Mouse (Mus musculus) limb, embryonic 15.5 days (tissue): Measurements from ENCODE around the gene Optc. TPM values are rescaled to one million over a fixed set of nuclear protein-coding genes. Genes with fewer than 3 reads are reported as not detected.

Source experiments
- ATAC-seq: fragments of 200-750 bp; cut with Nextera tagmentation; 2 replicates; pipeline ENCODE4 v1.8.0; 2017; ENCODE audit warnings: low read depth, moderate TSS enrichment; ENCODE audit not compliant: insufficient number of reproducible peaks, low FRiP score, low TSS enrichment
- H3K27ac ChIP-seq: fragments of 300-500 bp; sonication (generic); 2 replicates; pipeline ENCODE4 v1.5.1; 2015; ENCODE audit warnings: moderate library complexity, mild to moderate bottlenecking, inconsistent platforms
- H3K27me3 ChIP-seq: fragments of 300-500 bp; sonication (generic); 2 replicates; pipeline ENCODE4 v1.6.1; 2015; ENCODE audit warnings: inconsistent platforms
- H3K36me3 ChIP-seq: fragments of 300-500 bp; sonication (generic); 2 replicates; pipeline ENCODE4 v1.6.1; 2015; ENCODE audit warnings: inconsistent platforms
- H3K4me1 ChIP-seq: fragments of 300-500 bp; sonication (generic); 2 replicates; pipeline ENCODE4 v1.6.1; 2015; ENCODE audit warnings: inconsistent platforms
- H3K4me2 ChIP-seq: fragments of 300-500 bp; sonication (generic); 2 replicates; pipeline ENCODE4 v1.6.1; 2015; ENCODE audit warnings: mild to moderate bottlenecking, inconsistent platforms
- H3K4me3 ChIP-seq: fragments of 300-500 bp; sonication (generic); 2 replicates; pipeline ENCODE4 v1.5.1; 2015; ENCODE audit warnings: mild to moderate bottlenecking, inconsistent platforms
- H3K9ac ChIP-seq: fragments of 300-500 bp; sonication (generic); 2 replicates; pipeline ENCODE4 v1.6.1; 2015; ENCODE audit warnings: inconsistent platforms
- H3K9me3 ChIP-seq: fragments of 300-500 bp; sonication (generic); 2 replicates; pipeline ENCODE4 v1.6.1; 2016; ENCODE audit warnings: inconsistent platforms
- WGBS: fragments of 180-500 bp; shearing (Covaris S2); methylation state at CpG from one replicate; pipeline ENCODE4 v1.1.7; 2015; 5-methylcytosine and 5-hydroxymethylcytosine counted together
- polyA plus RNA-seq: library from polyadenylated mRNA; unstranded; fragments of >200 nt; fragmentation: Nextera tagmentation; extraction: Ambion mirVana; gene quantifications from 2 replicates; pipeline ENCODE4 v1.2.1, GENCODE M21; 2015

The Optc gene
- polyA plus RNA-seq, 1 experiment from 2014 or later: 0.83 TPM

DNA sequence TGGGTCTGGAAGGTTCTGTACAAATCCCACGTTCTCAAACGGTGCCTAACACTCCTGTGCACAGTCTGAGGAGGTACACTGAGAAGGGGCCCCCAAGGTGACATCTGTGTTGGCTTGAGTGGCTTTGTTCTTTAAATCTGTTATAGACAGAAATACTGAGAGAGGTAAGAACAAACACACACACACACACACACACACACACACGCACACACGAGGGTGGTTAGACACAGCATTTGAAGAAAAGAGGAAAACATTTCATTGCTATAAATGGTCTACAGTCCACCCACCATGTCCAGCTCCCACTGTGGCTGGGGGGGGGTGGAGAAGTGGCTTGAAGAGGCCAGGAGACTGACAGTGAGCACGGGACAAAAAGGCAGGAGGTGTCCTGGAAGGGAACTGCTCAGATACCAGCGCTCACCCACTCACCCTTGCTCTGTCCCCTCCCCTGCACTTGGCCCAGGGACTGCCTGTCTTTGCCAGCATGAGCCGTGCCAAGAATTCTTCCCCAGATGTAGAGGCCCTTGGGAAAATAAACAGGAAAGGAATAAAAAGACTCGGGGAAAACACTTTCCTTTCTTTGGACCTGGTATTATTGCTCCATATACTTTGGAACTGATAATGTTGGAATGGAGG lies 8.0 kb upstream of the Optc start:
- Histone ChIP-seq H3K9me3 (no peaks in the 10 kb centered on the region), H3K36me3 (no peaks in the 10 kb centered on the region), H3K4me1 (peaks cover 54% of the 10 kb centered on the region), H3K4me3 (no peak overlapping the region), H3K9ac (no peak overlapping the region), H3K27ac (peak overlapping the region; percentile 33; the same call in 1 of the 2 replicates), H3K4me2 (0 out of 2 replicates have a peak overlapping the region, but pooled peaks have one; percentile 7), H3K27me3 (no peaks in the 10 kb centered on the region)
- no peak; the same call in 1 of the 2 replicates for ATAC-seq
- WGBS: 39% methylated on average over 8 of the region's 8 CpGs

- WGBS: 85% methylated on average over 13 of the region's 13 CpGs
- H3K9me3 ChIP-seq: no peaks in the 10 kb centered on the region
- ATAC-seq: no peak
- no peak overlapping the region for H3K9ac ChIP-seq
- H3K4me2 ChIP-seq: no peak overlapping the region
- no peak overlapping the region for H3K4me3 ChIP-seq
- H3K4me1 ChIP-seq: peaks cover 47% of the 10 kb centered on the region
- H3K36me3 ChIP-seq: no peaks in the 10 kb centered on the region
- H3K27ac ChIP-seq: no peak overlapping the region
- H3K27me3 ChIP-seq: no peaks in the 10 kb centered on the region
Measured at GRCm38 (mm10) chr1:133915115-133915514, 7.3 kb upstream of the Optc start.

DNA sequence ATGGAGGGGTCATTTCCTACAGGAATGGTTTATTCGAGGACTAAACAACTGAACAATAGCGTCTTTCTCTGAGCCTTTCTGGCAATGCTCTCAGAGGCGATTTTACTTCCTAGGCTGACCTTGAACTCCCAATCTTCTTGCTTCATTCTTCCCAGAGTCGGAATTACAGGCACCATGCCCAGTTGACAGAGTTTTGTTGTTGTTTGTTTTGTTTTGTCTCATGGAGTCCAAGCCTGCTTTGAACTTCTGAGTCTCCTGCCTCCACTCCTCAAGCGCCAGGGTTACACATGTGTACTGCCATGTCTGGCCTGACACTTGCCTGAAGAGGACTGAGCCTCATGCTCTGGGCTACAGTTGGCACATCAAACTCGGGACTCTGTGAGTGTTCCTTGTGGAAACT lies 5.2 kb upstream of the Optc start:
- 73% methylated on average over 6 of the region's 6 CpGs for WGBS
- Histone ChIP-seq H3K27ac (no peak overlapping the region), H3K9me3 (no peaks in the 10 kb centered on the region), H3K4me3 (no peak overlapping the region), H3K4me2 (no peak overlapping the region), H3K9ac (no peak overlapping the region), H3K36me3 (no peaks in the 10 kb centered on the region), H3K4me1 (peaks cover 50% of the 10 kb centered on the region), H3K27me3 (no peaks in the 10 kb centered on the region)
- no peak for ATAC-seq

DNA sequence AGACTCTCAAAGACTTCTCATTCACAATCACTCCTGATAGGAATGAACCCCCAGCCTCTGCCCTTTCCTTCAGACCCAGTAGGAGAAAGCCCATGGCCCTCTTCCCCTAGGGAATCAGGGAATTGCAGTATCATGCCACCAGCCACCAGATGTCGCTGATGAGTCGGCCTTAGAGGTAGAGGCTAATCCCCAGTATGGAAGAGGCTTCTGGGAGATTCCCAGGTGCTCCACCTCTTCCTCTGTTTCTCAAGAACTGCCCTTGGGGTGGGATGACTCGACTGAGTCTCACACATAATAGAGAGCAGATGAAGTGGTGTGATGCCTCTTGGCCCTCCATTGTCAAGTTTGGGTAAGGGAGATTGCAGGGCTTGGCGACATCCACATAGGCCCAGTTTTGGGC lies 3.7 kb upstream of the Optc start:
- no peak for ATAC-seq
- H3K4me3 ChIP-seq: no peak overlapping the region
- no peak overlapping the region for H3K27ac ChIP-seq
- H3K27me3 ChIP-seq: peaks cover 8% of the 10 kb centered on the region; the same call in 1 of the 2 replicates
- no peak overlapping the region for H3K9ac ChIP-seq
- peaks cover 48% of the 10 kb centered on the region for H3K4me1 ChIP-seq
- no peak overlapping the region for H3K4me2 ChIP-seq
- H3K9me3 ChIP-seq: no peaks in the 10 kb centered on the region
- H3K36me3 ChIP-seq: no peaks in the 10 kb centered on the region
- WGBS: 24% methylated on average over 4 of the region's 4 CpGs

- peaks cover 9% of the 10 kb centered on the region; the same call in 1 of the 2 replicates for H3K27me3 ChIP-seq
- WGBS: 51% methylated on average over 4 of the region's 4 CpGs
- no peak overlapping the region for H3K4me2 ChIP-seq
- no peak overlapping the region for H3K27ac ChIP-seq
- H3K9me3 ChIP-seq: no peaks in the 10 kb centered on the region
- H3K36me3 ChIP-seq: no peaks in the 10 kb centered on the region
- ATAC-seq: no peak
- no peak overlapping the region for H3K9ac ChIP-seq
- peaks cover 47% of the 10 kb centered on the region for H3K4me1 ChIP-seq
- H3K4me3 ChIP-seq: no peak overlapping the region
Measured at GRCm38 (mm10) chr1:133911008-133911407, 3.2 kb upstream of the Optc start.

GRCm38 (mm10) chr1:133910108-133910507 lies 2.3 kb upstream of the Optc start:
- WGBS: 76% methylated on average over 7 of the region's 7 CpGs
- Histone ChIP-seq H3K4me2 (no peak overlapping the region), H3K9me3 (no peaks in the 10 kb centered on the region), H3K4me1 (peaks cover 38% of the 10 kb centered on the region), H3K4me3 (no peak overlapping the region), H3K27ac (no peak overlapping the region), H3K36me3 (no peaks in the 10 kb centered on the region), H3K9ac (no peak overlapping the region), H3K27me3 (peaks cover 9% of the 10 kb centered on the region; the same call in 1 of the 2 replicates)
- no peak for ATAC-seq

DNA sequence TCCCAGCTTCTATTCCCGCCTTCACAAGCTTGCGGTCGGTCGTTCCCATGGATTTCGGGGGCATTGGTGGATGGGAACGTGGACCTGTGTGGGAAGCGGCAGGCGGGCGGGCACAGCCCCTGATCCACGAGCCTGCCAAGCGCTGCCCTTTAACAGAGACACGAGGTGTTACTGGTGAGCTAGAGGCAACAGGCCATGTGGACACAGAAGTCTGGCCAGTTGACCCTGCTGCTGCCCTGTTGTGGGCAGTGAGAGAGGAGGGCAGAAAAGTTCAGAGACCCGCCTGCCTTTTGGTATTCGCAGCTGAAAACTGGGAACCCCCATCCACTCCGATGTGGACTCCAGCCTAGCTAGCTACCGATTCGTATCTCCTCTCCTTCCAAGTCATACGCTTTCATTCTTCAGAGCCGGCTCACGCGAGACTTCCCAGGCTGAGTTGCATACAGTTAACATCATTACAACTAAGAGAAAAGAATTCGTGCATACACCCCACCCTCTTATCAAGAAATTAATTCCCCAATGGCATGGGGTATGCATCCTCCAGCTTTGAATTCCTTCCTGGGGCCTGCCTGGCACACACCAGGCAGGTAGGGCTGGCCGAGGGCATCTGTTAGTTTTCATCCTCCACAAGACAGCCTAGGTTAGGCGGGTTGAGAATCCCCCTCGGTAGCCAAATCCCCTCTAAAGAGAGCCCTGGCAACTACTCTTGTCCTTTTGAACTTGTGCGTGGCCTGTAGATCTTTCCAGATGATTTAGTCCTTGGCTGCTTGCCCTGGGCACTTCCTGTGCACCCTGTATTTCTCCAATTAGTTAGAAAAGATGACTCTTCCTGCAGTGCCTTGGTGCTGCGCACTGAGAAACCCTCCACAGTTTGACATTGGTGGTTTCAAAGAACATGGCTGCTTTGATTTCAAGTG lies 1.1 kb upstream of the Optc start:
- 9% methylated on average over 27 of the region's 27 CpGs for WGBS
- H3K4me2 ChIP-seq: peak overlapping the region; percentile 92
- H3K27me3 ChIP-seq: peaks cover 9% of the 10 kb centered on the region; the same call in 1 of the 2 replicates
- no peak for ATAC-seq
- peaks cover 32% of the 10 kb centered on the region for H3K4me1 ChIP-seq
- peak overlapping the region; percentile 74 for H3K27ac ChIP-seq
- H3K36me3 ChIP-seq: no peaks in the 10 kb centered on the region
- no peaks in the 10 kb centered on the region for H3K9me3 ChIP-seq
- peak overlapping the region; percentile 43; the same call in 1 of the 2 replicates for H3K9ac ChIP-seq
- peak overlapping the region; percentile 41 for H3K4me3 ChIP-seq

GRCm38 (mm10) chr1:133906420-133906819 lies 1.4 kb downstream of the Optc start:
- Histone ChIP-seq H3K36me3 (no peaks in the 10 kb centered on the region), H3K4me1 (peaks cover 32% of the 10 kb centered on the region), H3K27ac (no peak overlapping the region), H3K27me3 (peaks cover 9% of the 10 kb centered on the region; the same call in 1 of the 2 replicates), H3K4me3 (no peak overlapping the region), H3K4me2 (no peak overlapping the region), H3K9ac (no peak overlapping the region), H3K9me3 (no peaks in the 10 kb centered on the region)
- WGBS: 27% methylated on average over 12 of the region's 12 CpGs
- no peak for ATAC-seq

DNA sequence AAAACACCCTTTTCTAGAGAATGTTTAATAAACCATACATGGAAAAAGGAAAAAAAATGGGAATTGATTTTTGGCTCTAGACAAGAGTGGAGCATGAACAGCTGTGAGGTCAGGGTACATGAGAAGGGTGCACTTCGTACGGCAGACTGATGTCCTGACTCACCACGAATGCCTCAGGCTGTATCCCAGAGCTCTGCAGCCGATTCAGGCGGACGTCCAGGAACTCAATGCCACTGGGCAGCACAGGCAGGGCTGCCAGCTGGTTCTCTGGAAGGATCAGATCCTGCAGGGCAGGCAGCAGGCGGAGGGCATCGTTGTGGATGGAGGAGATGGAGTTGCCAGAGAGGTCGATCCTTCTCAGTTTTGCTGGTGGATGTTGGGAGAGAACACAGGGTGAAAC lies 7.0 kb downstream of the Optc start:
- Histone ChIP-seq H3K4me3 (no peak overlapping the region), H3K27me3 (no peaks in the 10 kb centered on the region), H3K9me3 (no peaks in the 10 kb centered on the region), H3K4me1 (peaks cover 7% of the 10 kb centered on the region; the same call in 1 of the 2 replicates), H3K27ac (no peak overlapping the region), H3K9ac (no peak overlapping the region), H3K36me3 (no peaks in the 10 kb centered on the region), H3K4me2 (no peak overlapping the region)
- ATAC-seq: no peak
- WGBS: 72% methylated on average over 9 of the region's 9 CpGs

GRCm38 (mm10) chr1:133899043-133899542 lies 8.7 kb downstream of the Optc start:
- Histone ChIP-seq H3K4me3 (no peak overlapping the region), H3K27me3 (no peaks in the 10 kb centered on the region), H3K9me3 (no peaks in the 10 kb centered on the region), H3K36me3 (no peaks in the 10 kb centered on the region), H3K4me2 (no peak overlapping the region), H3K4me1 (peaks cover 13% of the 10 kb centered on the region; the same call in 1 of the 2 replicates), H3K9ac (no peak overlapping the region), H3K27ac (no peak overlapping the region)
- no peak for ATAC-seq
- 58% methylated on average over 9 of the region's 9 CpGs for WGBS

GRCm38 (mm10) chr1:133897293-133897692 lies 10.5 kb downstream of the Optc start:
- no peak for ATAC-seq
- peaks cover 26% of the 10 kb centered on the region for H3K4me1 ChIP-seq
- H3K9ac ChIP-seq: no peak overlapping the region
- WGBS: 66% methylated on average over 6 of the region's 6 CpGs
- no peaks in the 10 kb centered on the region for H3K36me3 ChIP-seq
- H3K4me2 ChIP-seq: no peak overlapping the region
- no peak overlapping the region for H3K27ac ChIP-seq
- no peaks in the 10 kb centered on the region for H3K27me3 ChIP-seq
- H3K9me3 ChIP-seq: no peaks in the 10 kb centered on the region
- no peak overlapping the region for H3K4me3 ChIP-seq

DNA sequence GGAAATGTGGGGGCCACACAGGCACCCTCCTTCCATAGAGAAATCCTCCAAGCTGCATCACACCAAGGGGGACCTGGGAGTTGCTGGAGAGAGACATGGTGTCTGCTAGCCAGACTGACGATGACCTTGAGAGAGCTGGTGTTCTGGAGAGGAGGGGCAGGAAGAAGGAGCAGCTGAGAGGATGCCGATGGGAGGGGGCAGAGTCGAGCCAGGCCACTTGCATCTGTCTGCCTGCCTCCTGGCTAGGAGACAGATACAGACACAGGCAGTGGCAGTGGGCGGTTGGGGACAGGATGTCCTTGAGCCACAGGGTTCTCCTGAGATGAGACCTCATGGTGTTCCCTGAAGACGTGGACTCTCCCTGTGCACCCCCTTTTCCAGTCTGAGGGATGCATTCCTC lies 16.3 kb downstream of the Optc start:
- H3K27me3 ChIP-seq: no peaks in the 10 kb centered on the region
- H3K9me3 ChIP-seq: no peaks in the 10 kb centered on the region
- no peak overlapping the region for H3K9ac ChIP-seq
- no peak overlapping the region for H3K4me3 ChIP-seq
- H3K4me1 ChIP-seq: peaks cover 55% of the 10 kb centered on the region
- no peak overlapping the region for H3K4me2 ChIP-seq
- ATAC-seq: 0 out of 2 replicates have a peak, but pooled peaks have one; percentile 12
- 11% methylated on average over 5 of the region's 5 CpGs for WGBS
- no peaks in the 10 kb centered on the region for H3K36me3 ChIP-seq
- H3K27ac ChIP-seq: peak overlapping the region; percentile 55; the same call in 1 of the 2 replicates
